Mouse (Mus musculus) adrenal gland, adult 2 months (tissue): ENCODE measurements around the gene Ccdc107. TPM values are rescaled to one million over a fixed set of nuclear protein-coding genes. Genes with fewer than 3 reads are reported as not detected.
"Not testable (repeated sequence)": the region's sequence is repeated elsewhere in the genome, so short reads cannot be mapped to it uniquely, and the experiment has no call there.

Source experiments
- DNase-seq: peaks from one replicate; pipeline ENCODE4 v3.0.0; 2021
- polyA plus RNA-seq: library from polyadenylated mRNA; depleted of rRNA; stranded (reverse); fragments of >200 nt; gene quantifications from 2 replicates; pipeline ENCODE4 v1.2.3, GENCODE M21; 2012
- total RNA-seq, 2 experiments: library from RNA; stranded (reverse); gene quantifications; 2 replicates each; pipeline ENCODE4 v1.2.3; 2021

Ccdc107 gene
- total and polyA plus RNA-seq, 3 experiments: 54.5 to 376 (median 69.2) TPM

- DNase-seq: no peak
These were observed 9.1 kb upstream of the Ccdc107 start, which contains the start of gene Sit1 for GRCm38 (mm10) chr4:43483535-43484091. Gene Sit1 (minus strand): TSS chr4:43483734.

DNA sequence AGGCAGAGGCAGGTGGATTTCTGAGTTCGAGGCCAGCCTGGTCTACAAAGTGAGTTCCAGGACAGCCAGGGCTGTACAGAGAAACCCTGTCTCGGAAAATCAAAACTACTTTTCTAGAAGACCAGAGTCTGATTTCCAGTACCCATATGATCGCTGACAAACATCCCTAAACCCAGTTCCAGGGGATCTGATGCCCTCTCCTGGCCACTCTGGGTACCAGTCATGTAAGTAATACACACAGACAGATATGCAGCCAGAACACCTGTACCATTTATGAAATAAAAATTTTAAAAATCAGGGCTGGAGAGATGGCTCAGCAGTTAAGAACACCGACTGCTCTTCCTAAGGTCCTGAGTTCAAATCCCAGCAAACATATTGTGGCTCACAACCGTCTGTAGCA is 7.0 kb upstream of the Ccdc107 start:
- not testable (repeated sequence) for DNase-seq

GRCm38 (mm10) chr4:43489611-43490010 is 3.1 kb upstream of the Ccdc107 start:
- DNase-seq: no peak

GRCm38 (mm10) chr4:43490801-43491200 is 1.9 kb upstream of the Ccdc107 start:
- no peak for DNase-seq

DNA sequence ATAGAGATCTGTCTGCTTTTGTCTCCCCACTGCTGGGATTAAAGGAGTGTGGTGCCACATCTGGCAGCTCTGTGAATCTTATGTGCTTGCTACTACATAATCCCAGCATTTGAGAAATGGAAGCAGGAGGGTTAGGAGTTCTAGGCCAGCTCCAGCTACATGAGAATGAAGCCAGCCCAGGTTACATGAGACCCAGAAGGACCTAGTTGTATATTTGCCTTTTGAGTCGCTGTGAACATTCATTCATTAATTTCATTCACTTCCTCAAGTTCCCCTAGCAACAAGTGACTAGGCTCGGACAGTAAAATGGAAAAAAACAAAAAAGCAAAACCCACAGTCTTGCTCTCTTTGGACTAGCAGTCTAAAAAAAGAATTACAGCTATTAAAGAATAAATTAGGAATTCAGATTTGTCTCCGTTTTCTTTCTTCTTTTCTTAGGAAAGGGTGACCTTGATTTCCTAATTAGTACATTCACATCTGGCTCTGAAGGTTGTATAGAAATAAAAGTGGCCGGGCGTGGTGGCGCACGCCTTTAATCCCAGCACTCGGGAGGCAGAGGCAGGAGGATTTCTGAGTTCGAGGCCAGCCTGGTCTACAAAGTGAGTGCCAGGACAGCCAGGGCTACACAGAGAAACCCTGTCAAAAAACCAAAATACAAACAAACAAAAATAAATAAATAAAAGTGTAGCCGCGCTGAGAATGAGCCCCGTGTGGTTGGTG is 439 bp upstream of the Ccdc107 start:
- no peak for DNase-seq

DNA sequence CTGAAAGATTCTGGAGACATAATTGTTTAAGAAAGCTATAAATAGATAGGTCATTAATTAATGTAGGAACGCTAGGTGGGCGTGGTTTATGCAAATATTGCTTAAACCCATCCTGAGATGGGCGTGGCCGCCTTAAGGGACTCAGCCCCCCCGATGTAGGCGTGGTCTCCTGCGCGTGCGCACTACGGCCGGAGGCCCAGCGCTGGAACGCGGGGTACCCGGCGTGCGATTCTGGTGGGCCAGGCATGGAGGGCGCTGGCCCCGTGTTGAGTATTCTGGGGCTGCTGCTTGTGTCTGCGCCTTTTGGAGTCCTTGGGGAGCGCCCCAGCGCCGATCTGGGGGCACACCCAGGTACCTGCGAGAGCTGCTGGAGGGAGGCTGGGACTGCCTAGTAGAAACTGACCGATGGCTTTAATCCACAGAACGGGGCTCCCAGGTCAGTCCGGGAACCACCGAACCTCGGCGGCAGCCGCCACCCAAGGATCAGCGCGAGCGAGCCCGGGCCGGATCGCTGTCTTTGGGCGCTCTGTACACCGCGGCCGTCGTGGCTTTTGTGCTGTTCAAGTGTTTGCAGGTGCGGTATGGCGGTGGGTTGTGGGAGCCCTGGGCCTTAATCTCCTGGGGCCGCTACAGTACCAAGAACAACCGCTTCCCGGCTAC is 616 bp downstream of the Ccdc107 start:
- peak; percentile 98 for DNase-seq

DNA sequence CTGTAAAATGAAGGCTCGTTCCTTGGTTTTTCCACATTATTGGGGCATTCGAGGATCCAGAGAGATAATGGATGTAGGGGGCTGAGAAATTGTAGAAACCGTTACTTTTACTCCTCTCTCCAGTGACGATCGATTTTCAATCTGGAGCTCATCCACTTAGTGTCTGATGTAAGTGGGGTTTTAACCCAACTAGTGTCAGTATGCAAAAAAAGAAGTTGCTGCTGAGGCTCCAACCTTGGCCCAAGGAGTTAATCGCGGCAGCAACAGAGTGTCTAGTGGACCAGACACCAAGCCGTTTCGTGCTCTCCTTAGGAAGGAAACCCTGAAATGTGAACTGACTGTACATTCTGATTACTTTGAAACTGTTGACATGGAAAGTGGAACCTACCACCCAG is 1.1 kb downstream of the Ccdc107 start:
- no peak for DNase-seq

- no peak for DNase-seq
These were observed 3.9 kb downstream of the Ccdc107 start for GRCm38 (mm10) chr4:43496587-43496986.

DNA sequence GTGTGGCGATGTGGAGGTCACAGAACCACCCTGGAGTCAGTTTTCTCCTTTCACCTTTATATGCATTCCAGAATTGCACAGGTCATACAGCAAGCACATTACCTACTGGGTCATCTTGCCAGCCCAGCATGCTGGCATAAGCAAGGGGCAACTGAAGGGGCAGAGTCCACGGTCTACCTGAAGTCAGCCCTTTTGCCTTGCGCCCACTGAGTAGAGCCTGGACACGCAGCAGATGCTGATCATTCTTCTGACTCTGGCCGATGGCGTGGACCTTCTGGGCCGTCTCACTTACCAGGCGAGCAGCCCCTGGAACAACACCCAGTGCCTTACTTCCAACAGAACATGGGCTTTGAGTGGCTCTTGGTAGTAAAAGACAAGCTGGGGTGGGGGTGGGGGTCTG is 4.7 kb downstream of the Ccdc107 start:
- DNase-seq: no peak

DNA sequence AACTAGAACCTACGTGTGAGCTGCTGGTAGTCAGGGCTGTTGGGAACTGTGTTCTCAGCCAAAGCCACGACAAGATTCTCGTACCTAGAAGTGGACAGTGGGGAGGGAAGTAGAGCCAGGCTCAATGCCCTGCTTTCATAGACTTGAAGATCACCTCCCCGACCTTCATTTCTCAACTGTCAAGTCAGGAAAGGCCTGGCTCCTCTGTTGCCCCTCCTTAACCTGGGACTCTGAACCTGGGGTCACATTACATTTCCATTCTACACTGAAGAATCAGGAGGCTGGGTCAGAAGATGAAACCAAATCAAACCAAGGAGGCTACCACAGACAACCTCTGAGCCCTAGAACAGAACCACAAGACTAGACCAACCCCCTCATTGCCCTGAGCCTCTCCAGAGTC is 5.2 kb downstream of the Ccdc107 start:
- DNase-seq: no peak

- DNase-seq: no peak
These were observed 6.3 kb downstream of the Ccdc107 start for GRCm38 (mm10) chr4:43498983-43499382.

DNA sequence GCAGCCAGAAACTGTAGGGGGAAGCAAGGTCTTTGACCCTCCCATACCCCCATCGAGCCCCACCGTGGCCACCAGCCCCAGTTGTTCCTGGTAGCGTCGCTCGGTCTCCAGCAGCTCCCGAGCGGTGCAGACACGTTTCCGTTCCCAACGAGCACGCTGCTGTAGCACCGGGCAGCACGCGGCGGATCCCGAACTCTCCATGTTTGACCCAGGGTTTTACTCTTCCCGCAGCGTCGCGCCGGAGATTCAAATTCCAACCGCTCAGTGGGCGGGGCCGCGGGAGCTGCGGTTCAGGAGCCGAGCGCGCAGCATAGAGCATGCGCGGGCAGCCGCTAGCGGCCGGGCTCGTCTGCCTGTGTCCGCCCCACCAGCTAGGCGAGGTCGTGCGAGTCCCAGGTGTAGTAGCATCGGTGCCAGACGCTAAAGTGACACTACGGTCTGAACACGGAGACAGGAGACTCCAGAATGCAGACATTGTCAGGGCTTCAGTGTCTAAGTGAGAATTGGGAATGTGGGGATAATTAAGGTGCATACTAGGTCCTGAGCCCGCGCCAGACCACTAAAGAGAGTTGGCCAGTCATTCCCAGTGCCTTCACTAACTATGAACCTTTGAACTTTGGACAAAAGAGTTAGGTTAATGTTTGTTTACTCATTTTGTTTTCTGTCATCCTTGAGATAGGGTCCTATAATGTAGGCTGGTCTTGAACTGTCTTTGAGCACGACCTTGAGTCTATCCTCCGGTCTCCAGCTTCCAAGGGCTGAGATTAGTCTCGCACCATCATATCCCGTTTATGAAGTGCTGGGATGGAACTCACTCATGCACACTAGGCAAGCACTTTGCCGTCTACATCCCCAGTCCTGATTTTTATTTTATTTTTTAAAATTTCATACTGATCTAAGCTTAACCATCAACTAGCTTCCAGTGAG is 7.0 kb downstream of the Ccdc107 start, which contains the start of gene Arhgef39:
Arhgef39 (minus strand) TSS at position 289 of the 927 bp plus-strand sequence.
- peak; percentile 90 for DNase-seq

DNA sequence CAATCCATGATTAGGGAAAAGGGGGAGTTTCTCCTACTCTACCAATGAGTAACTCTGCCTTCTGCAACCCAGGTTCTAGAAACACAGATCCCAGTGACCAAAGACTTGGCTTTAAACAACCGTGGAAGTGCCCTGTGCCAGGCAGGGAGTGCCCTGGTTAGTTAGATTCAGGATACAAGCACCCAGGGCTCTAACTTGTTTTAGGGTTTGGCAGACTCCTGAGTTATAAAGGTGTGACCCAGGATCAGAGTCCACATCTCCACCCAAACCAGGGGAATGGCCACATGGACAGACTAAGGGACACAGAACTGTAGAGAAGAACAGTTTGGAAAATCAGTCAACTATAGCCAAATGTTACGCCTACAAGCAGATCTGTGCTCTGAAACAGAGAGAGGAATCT is 10.3 kb downstream of the Ccdc107 start:
- no peak for DNase-seq

GRCm38 (mm10) chr4:43503506-43503905 is 10.8 kb downstream of the Ccdc107 start:
- DNase-seq: no peak

DNA sequence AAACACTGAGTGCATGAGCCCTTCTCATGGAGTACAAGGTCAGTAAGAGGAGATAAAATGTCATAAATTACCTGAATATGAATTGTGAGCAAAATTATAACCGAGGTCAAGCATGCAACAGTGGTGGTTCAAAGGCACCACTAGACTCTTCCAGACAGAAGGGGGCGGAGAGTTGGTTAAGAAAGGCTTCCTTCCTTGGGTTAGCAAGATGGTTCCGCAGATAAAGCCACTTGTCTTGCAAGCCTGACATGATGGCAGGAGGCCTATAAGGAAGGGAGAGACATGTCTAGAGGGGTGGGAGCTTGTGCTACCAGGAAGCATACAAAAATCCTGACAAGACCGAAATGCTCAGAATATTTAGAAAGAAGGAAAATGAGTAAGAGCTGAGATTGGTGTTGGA is 11.6 kb downstream of the Ccdc107 start:
- DNase-seq: no peak

DNA sequence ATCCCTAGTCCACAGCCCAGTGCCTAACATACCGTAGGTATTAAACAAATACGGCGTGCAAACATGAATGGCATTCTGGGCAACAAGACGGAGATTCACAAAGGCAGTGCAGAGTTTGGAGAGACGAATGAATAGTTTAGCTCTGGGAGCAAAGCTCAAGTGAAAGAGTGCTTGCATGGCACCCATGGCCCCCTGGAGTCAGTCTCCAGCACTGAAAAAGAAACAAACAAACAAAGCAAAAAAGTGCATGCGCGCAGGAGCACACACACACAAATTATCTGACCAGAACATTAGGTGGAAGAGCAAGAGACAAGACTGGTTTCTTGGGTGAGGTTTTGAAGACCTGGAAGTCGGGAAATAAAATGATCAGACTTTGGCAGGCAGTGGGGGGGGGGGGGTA is 13.4 kb downstream of the Ccdc107 start:
- no peak for DNase-seq

- no peak for DNase-seq
These were observed 14.0 kb downstream of the Ccdc107 start, which contains the start of gene Car9 for GRCm38 (mm10) chr4:43506536-43507185. Gene Car9 (plus strand): TSS chr4:43506966.

GRCm38 (mm10) chr4:43507938-43508665 is 15.4 kb downstream of the Ccdc107 start:
- no peak for DNase-seq

DNA sequence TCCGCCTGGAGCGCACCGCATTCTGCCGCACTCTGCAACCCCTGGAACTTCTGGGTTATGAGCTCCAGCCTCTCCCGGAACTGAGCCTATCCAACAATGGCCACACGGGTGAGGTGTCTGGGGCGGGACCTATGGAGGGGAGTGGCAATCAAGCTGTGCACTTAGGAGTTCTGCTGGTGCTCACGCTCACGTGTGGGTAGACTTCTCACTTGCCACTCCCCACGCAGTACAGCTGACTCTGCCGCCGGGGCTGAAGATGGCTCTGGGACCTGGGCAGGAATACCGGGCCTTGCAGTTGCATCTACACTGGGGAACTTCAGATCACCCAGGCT is 15.9 kb downstream of the Ccdc107 start:
- DNase-seq: peak; percentile 85

DNA sequence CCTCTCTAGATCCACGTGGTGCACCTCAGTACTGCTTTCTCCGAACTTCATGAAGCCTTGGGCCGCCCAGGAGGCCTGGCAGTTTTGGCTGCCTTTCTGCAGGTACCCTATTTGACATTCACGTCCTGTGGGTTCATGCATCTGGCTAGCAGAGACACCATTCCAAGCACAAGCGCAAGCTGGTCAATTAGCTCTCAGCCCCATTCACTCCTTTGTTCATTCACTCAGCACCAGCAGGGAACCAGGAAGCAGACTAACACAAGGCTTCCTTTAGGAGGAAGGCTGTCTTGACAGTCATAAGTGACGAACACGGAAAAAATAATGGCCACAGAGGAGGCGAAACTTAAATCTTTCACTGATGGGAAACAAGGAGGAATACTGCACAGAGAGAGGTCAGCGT is 16.4 kb downstream of the Ccdc107 start:
- DNase-seq: no peak
